Mouse (Mus musculus) spleen, postnatal 4 days (tissue): Measurements from ENCODE around the gene Nnmt.

Experiments used
- DNase-seq, 2 experiments: peaks; one replicate each; pipeline ENCODE4 v3.0.0; 2022; ENCODE audit warnings: low spot score in 2 of 2

Gene Nnmt

DNA sequence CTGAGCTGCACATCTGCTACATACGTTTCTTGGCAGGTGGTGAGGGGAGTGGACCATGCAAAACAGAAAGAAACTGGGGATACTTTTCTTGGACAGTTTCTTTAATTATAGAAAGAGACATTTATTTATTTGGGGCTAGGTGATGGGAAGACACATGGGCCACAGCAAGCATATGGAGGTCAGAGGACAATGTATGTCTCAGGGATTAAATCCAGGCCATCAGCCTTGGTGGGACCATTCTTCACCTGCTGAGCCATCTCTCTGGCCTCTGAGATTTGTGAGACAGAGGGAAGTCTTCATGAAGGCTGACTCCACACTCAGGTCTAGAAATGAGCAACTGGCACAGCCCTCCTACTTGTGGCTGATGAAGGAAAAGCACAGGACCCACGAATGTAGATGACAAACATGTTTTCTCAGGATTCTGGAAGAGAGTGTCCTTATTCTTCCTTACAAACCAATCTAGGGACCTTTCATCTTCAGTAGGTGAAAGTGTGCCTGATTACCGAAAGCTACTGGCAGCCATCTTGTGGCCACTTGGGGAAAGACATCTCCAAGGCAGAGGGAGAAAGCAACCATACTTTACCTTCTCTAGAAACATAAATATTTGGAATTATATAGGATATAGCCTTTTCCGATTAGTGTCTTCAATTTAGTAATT, 45.3 kb downstream of the Nnmt start:
- DNase-seq, result peak; percentile 47 to 71

DNA sequence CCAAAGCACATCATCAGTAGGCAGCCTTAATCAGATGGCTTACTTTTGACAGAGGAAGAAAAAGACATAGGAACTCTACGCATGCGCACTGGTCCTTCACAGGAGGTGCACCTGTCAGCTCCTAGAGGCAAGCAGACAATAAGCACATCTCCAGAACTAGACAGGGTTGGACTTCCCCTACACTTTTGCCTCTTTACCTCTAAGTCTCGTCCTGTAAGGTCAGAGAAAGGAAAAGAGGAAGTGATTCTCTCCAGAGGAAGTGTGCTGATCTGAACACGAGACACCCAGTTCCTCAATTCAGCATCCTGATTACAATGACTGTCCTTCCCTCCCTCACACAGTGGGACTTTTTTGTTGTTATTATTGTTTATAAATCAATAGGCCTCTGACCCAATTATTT, 46.3 kb downstream of the Nnmt start:
- DNase-seq, result peak; percentile 61 to 82

GRCm38 (mm10) chr9:48549056-48549455, 55.9 kb downstream of the Nnmt start:
- DNase-seq, result no peak

- DNase-seq, result no peak
Observed at GRCm38 (mm10) chr9:48547233-48547632, 57.7 kb downstream of the Nnmt start.
